In genomic region chr9:31386368-31387180, GRCm38 (mm10) we compare ENCODE assay signal across 8 mouse cellular contexts. TPM values are rescaled to one million over a fixed set of nuclear protein-coding genes. Genes with fewer than 3 reads are reported as not detected.
A peak's percentile ranks its signal among the peaks of the same experiment; 100 is the strongest.
DNase-seq lines count a peak whose midpoint lies in the region; ATAC-seq and TF ChIP-seq lines count a peak whose summit lies in the region.

No protein-coding gene starts in this region.

- H3K9me3 ChIP-seq in kidney, postnatal 0 days (replicated peaks; ENCODE audit: low read length) = no peaks in the 10 kb centered on the region
- H3K9me3 ChIP-seq in midbrain, embryonic 14.5 days (ENCODE audit: control insufficient read depth, low read length) = no peaks in the 10 kb centered on the region

- H3K9ac ChIP-seq in kidney, postnatal 0 days (ENCODE audit: low read depth, low read length) = peak overlapping the region; percentile 93
- H3K9ac ChIP-seq in midbrain, embryonic 14.5 days (replicated peaks; ENCODE audit: low read length) = peak overlapping the region; percentile 83

- H3K27ac ChIP-seq in kidney, postnatal 0 days = peak overlapping the region; percentile 68
- H3K27ac ChIP-seq in midbrain, embryonic 14.5 days (replicated peaks; ENCODE audit: low read depth, low read length) = peak overlapping the region; percentile 63; the same call in 1 of the 2 replicates

- peak overlapping the region; percentile 83 for H3K4me2 ChIP-seq in kidney, postnatal 0 days (ENCODE audit: low read length)
- H3K4me2 ChIP-seq in midbrain, embryonic 14.5 days (ENCODE audit: low read length) = peak overlapping the region; percentile 86

- H3K27me3 ChIP-seq in kidney, postnatal 0 days (ENCODE audit: insufficient read depth, low read length) = no peaks in the 10 kb centered on the region
- H3K27me3 ChIP-seq in midbrain, embryonic 14.5 days (ENCODE audit: control insufficient read depth, insufficient read depth, low read length) = no peaks in the 10 kb centered on the region

- peak overlapping the region; percentile 96 for H3K4me3 ChIP-seq in kidney, postnatal 0 days (replicated peaks; ENCODE audit: low read depth, low read length)
- H3K4me3 ChIP-seq in midbrain, embryonic 14.5 days (replicated peaks; ENCODE audit: low read depth, low read length) = peak overlapping the region; percentile 85

- DNase-seq in layer of hippocampus, adult 9-10 months (ENCODE audit: low spot score) = peak; percentile 18
- DNase-seq in layer of hippocampus, postnatal 25 days (ENCODE audit: extremely low spot score in 1 of 2, low spot score in 1 of 2) = no peak
- peak; percentile 19 for DNase-seq in MEL-GATA-1-ER (ENCODE audit: extremely low read depth, low read depth)
- DNase-seq in kidney, postnatal 0 days (ENCODE audit: low spot score) = peak; percentile 37
- no peak for DNase-seq in midbrain, embryonic 14.5 days
- no peak for DNase-seq in cerebellum, postnatal 36 days
- DNase-seq in ovary, adult 18-20 months (ENCODE audit: low spot score) = no peak

- TF ChIP-seq CTCF in kidney, postnatal 0 days (IDR thresholded peaks at IDR 0.05; ENCODE audit: low read depth) = no peak

- ATAC-seq in erythroblast, adult 5-6 weeks (replicated peaks; ENCODE audit: low FRiP score, poor library complexity, severe bottlenecking) = peak; percentile 32; the same call in 1 of the 2 replicates
- ATAC-seq in kidney, postnatal 0 days (replicated peaks; ENCODE audit: low FRiP score, low read depth) = peak; percentile 68
- peak; percentile 82 for ATAC-seq in midbrain, embryonic 14.5 days (ENCODE audit: low FRiP score, low TSS enrichment)

- 0 out of 2 replicates have a peak, but pooled peaks cover 8% of the 10 kb centered on the region for H3K36me3 ChIP-seq in kidney, postnatal 0 days (ENCODE audit: insufficient read depth, low read length)
- peaks cover 25% of the 10 kb centered on the region for H3K36me3 ChIP-seq in midbrain, embryonic 14.5 days (ENCODE audit: control insufficient read depth, insufficient read depth, low read length)

- peaks cover 8% of the 10 kb centered on the region; the same call in 1 of the 2 replicates for H3K4me1 ChIP-seq in kidney, postnatal 0 days (replicated peaks; ENCODE audit: insufficient read depth, low read length)
- peaks cover 14% of the 10 kb centered on the region for H3K4me1 ChIP-seq in midbrain, embryonic 14.5 days (ENCODE audit: control insufficient read depth, insufficient read depth, low read length)

- 9% methylated on average over 43 of the region's 44 CpGs for WGBS in kidney, postnatal 0 days
- WGBS in midbrain, embryonic 14.5 days = 9% methylated on average over 44 of the region's 44 CpGs

RNA-seq across cellular contexts. Expression of gene Nfrkb, which starts 0.6 kb away (rescaled TPM):
- total RNA-seq in layer of hippocampus, postnatal 25 days (2021) = 10 to 100 TPM; 26.2 to 34.3 TPM
- 8.3 and 9.0 TPM in 2 replicates for total RNA-seq in erythroblast, adult 5-6 weeks (2015; ENCODE audit: low replicate concordance)
- total RNA-seq in erythroblast, adult 5-6 weeks (2017; ENCODE audit: low replicate concordance) = 10.3 and 14.1 TPM in 2 replicates
- polyA plus RNA-seq in kidney, postnatal 0 days (2015; fragmentation: Nextera tagmentation; extraction: Ambion mirVana) = 14.4 and 18.2 TPM in 2 replicates
- 35.5 and 41.8 TPM in 2 replicates for polyA plus RNA-seq in midbrain, embryonic 14.5 days (2014; fragmentation: Nextera tagmentation; extraction: Ambion mirVana)

Comparison
In these comparisons a context has a peak if more than half of its experiments do, and no peak if none do; other contexts are left out.
1. DNase-seq: peak in layer of hippocampus, adult 9-10 months (single experiment), MEL-GATA-1-ER (single experiment) and kidney, postnatal 0 days (single experiment); none in layer of hippocampus, postnatal 25 days (0 of 2), midbrain, embryonic 14.5 days (single experiment), cerebellum, postnatal 36 days (0 of 2) and ovary, adult 18-20 months (single experiment).
2. ATAC-seq: peak in every context shown above with its lines; median percentile 82 in midbrain, embryonic 14.5 days; 68 in kidney, postnatal 0 days; 32 in erythroblast, adult 5-6 weeks.